Mouse (Mus musculus) urinary bladder, postnatal 10 days (tissue): Measurements from ENCODE around the gene Itga5.

Experiments used
- DNase-seq: peaks from one replicate; pipeline ENCODE4 v3.0.0; 2022; ENCODE audit warnings: low spot score

Itga5 gene

GRCm38 (mm10) chr15:103339166-103339960 is 27.2 kb downstream of the Itga5 start:
- no peak for DNase-seq

- no peak for DNase-seq
Observed at GRCm38 (mm10) chr15:103338829-103339165, 27.8 kb downstream of the Itga5 start.

DNA sequence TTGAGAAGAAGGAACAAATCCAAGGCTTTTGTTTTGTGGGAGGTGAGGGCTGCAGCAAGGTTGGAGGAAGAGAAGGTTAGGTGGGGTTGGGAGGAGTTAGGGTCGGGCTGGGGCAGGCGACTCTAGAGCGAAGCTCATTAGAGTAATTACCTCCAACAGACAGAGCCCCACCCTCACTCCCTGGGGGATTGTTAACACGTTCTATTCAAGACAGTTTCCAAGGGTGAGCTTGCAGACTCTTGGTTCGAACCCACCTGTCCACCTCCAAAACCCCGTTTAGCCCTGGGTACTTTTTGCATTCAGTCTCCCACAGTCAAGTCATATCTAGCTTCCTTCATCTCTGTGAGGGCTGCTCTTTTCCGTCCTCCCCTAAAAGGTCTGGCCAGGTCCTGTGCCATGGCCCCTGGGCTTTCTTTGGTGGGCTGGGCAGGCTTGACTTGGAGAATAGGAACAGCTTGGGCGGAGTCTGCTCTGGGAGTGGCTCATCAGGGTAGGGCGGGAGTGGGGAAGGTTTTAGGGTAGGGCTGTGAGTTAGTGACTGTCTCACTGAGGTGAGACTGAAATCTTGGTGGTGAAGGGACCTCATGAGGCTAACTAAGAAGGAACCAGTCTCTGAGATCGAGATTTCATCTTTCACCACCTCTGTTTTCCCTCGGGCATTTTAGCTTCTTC is 29.4 kb downstream of the Itga5 start:
- no peak for DNase-seq

GRCm38 (mm10) chr15:103335488-103336235 is 30.9 kb downstream of the Itga5 start:
- DNase-seq = no peak

GRCm38 (mm10) chr15:103335040-103335439 is 31.5 kb downstream of the Itga5 start:
- no peak for DNase-seq

DNA sequence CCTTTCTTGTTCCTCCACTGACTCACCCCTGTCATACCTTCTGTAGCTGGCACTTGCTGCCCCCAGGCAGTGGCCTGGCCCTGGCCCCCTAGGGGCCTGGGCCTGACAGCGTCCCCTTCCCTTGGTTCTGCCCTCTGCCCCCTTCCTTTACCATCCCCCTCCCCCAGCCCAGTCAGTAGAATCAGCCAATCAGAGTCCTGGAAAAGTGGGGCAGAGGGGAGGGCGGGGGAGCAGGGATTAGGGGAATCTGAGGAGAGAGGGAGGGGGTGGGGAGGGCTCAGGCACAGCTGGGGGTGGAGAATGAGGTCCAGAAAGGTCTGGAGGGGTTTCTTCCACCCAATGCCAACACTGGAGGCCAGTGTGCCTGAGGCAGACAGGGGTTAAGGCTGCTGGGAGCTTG is 32.4 kb downstream of the Itga5 start:
- DNase-seq = no peak

DNA sequence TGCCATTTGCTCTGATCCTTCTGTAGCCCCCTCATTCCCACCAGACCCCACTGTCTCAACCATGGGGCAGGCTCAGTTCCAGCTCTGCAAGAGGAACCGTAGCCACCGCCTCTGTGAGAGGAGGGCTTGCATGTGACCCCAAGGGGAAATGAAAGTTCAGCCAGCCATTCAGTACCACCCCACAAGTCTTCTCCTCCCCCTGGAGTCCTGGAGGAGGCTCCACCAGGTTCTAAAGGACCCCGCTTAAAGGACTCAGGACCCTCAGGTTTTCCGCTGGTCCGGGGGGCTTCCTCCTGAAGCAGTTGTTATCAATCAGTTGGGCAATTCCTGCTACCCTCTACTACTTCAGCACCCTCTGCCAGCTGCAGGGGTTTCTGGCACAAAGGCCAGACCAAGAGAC is 32.8 kb downstream of the Itga5 start:
- DNase-seq = no peak

- DNase-seq = no peak
Observed at GRCm38 (mm10) chr15:103333081-103333615, 33.4 kb downstream of the Itga5 start.

DNA sequence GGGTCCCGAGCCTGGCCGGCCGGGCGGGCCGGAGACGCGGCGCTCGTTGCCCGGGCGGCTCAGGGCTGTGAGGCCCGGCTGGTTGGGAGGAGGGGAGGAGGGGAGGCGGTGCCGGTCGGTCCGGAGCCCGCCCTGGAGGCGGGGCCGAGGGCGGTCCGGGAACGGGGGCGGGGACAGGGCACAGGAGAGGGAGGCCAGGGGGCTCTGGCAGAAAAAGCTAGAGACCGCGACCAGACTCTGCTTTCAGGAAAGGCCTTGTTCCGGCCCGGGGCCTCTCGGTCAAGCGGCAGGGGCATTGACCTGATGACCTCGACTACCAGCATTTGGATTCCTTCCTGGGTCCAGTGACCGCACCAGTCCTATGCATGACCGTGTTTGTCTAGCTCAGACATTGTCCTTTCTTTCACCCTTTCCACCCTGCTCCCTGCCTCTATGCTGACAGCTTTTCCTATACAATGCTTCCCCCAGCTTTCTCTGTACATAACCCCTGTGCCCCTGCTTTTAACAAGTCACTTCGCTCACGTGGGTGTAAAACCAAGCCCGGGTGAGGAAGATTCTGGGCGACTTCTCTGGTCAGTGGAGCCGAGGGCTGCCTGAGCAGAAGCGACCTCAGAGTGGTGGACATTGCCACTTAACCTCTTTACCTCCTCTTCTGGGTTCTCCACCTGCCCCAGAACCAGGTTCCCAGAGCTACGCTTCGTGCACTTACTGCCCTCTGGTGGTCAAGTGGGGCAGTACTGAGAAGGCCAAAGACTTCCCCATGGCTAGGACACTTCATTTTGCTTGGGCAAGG is 42.9 kb downstream of the Itga5 start:
- DNase-seq = no peak

DNA sequence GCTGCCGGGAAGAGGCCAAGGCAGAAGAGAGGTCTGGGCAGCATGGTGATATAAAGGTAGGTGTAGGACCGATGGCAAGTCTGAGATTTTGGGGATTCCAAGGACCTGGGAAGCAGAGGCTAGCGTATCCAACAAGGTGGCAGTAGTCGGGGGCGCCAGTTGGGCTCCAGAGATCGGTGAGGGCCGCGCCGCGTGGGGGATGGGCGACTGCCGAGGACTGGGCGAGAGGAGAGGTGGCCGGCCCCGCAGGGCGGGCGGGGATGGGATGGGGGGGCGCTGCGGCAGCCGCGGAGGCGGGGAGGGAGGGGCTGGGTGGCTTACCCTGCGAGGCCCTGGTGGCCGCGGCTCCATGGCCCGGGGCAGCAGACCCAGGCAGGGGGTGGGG is 43.5 kb downstream of the Itga5 start:
- DNase-seq = no peak

DNA sequence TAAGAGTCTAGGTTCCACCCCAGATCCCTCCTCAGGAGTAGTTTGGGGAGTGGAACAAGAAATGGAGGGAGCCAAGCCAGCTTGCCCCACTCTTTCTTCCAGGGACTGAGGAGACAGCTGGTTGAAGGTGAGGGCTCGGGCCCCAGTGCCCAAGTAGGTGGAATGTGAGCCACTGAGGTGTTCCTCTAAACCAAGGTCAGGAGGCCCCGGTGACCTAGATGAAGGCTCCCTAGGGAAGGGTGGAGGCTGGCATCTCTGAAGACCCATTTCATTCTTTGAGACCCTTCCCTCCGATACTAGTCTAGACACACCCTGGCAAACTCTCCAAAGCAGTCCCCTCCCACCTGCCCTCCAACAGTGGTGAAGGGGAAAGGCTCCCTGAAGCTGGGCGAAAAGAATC is 44.2 kb downstream of the Itga5 start:
- DNase-seq = no peak

DNA sequence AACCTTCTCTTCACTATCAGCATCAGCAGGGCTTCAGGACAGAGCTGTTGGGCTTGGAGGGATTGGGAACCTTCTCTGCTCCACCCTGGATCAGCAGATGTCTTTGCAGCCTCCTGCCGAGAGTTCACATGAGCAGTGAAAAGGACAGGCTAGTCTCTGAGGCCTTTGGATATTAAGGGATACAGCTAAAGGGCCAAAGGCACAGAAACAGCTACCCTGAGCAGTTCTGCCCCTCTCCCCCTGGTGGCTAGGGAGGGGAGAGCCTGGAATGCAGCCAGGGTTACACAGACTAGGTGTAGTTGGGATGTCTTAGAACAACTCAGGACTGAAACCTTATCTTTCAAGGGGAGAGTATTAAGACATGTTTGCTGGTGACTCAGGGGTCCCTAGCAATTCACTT is 45.5 kb downstream of the Itga5 start:
- no peak for DNase-seq

GRCm38 (mm10) chr15:103318201-103318816 is 48.3 kb downstream of the Itga5 start:
- DNase-seq = no peak

DNA sequence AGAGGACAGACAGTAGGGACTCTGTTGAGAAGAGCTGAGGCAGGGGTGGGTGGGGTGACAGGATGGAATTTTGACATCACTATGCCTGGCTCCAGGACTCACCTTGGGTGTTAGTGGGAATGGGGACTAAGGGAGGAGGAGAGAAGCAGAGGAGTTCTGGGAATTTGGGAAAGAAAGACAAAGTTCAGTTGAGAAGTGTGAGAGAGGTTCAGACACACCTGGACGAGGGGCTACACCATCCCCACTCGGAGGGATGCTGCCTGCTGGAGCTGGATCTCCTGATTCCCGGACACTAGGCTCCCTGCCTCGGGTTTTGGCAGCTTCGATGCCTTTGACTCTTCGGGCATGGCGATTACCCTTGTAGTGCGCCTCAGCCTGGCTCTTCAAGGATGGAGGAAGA is 48.8 kb downstream of the Itga5 start:
- DNase-seq = no peak

GRCm38 (mm10) chr15:103317120-103317519 is 49.4 kb downstream of the Itga5 start:
- no peak for DNase-seq

DNA sequence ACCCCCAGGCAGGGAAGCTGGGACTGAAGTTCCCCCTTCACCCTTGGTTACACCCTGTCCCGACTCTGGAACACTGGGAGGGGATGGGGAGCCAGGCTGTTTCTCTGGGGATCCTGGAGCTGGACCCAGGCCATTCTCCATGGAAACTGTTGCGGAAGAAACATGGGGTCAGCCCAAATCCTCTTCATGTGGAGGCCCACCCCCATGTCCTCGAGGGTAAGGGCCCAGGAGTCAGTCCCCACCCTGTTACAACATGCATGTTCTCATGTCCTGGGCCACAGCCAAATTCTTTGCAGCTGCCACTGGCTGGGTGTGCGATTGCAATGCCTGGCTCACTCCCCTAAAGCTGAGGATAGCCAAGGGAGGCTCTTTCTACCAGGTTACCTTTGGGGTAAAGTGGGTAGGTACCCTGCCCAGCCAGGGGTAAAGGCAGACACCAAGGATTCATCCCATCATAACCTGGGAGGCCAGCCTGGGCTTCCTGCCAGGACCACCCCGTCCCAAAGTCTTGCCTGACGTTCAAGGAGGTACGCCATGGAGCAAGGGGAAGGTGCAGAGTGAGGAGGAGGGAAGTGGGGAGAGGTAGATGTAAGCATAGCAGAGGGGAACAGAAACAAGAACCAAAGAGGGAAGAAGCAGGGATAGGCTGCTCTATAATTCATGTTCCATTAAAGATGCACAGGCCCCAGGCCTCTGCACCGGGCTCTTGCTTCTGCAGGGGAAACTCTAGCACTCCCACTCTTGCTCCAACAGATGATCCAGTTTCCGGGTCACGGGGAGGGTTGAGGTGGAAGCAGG is 50.4 kb downstream of the Itga5 start:
- DNase-seq = no peak

GRCm38 (mm10) chr15:103315011-103315502 is 51.5 kb downstream of the Itga5 start:
- DNase-seq = no peak

- no peak for DNase-seq
Observed at GRCm38 (mm10) chr15:103314181-103314580, 52.4 kb downstream of the Itga5 start.

DNA sequence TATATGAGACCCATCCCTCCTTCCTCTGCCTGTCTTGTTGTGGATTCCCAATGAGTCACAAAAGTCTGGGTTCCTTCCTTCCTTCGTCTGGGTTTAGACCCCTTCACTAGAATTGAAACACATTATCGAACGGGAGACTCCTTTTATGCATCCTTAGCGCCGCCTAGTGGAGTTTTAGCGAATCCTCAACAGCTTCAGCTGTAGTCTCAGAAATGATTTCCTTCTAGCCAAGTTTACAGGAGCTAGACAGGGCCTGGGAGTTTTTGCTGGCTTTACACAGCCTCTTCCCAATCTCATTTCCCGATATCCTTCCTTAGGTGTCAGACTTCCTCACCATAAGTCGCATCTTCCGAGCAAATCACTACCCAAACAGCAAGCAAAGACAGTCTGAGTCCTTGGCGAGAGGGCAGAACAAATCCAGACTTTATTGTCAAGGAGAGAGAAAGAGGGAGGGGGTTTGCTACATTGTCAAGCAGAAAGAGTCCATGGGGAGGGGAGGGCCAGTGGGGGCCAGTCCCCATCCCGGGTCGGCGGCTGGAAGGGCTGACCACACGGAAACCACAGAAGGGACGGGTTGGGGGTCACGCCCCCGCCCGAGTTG is 53.0 kb downstream of the Itga5 start:
- DNase-seq = no peak

DNA sequence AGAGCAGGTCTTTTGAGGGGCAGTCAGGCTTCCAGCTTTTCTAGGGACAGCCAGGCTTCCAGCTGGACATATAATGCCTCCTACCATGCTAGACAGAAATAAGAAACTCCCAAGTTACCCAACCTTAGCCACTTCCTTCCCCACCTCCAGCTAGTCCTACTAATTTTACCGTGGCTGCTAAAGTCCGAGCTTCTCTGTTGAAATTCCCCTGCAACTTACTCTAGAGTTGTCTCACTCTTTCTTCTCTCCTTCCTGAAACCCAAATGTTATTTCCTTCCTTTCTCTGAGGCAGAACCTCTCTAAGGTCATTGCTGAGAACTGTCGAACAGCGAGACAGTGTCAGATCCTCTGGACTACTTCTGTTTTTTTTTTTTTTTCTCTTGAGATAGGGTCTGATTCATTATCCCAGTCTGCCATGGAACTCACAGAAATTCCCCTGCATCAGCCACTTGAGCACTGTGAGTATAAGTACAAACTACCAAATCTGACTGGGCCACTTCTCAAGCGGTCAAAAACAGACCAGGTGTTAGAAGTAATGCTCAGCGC is 56.1 kb downstream of the Itga5 start, which contains the start of gene Gpr84:
Gene Gpr84 (minus strand): TSS at position 248 of the 546 bp plus-strand sequence.
- no peak for DNase-seq
